Mouse (Mus musculus) heart, adult 18-20 months (tissue): ENCODE data around the gene Fam166a. TPM values are rescaled to one million over a fixed set of nuclear protein-coding genes. Genes with fewer than 3 reads are reported as not detected.
A peak's percentile ranks its signal among the peaks of the same experiment; 100 is the strongest.

Source experiments
- DNase-seq, 2 experiments: peaks; one replicate each; pipeline ENCODE4 v3.0.0; 2021 to 2022; ENCODE audit warnings: mixed read lengths in 1 of 2
- total RNA-seq, 2 experiments: library from RNA; stranded (reverse); gene quantifications; 2 replicates each; pipeline ENCODE4 v1.2.3; 2021

Fam166a gene
- total RNA-seq, 2 experiments from 2014 or later: not detected

DNA sequence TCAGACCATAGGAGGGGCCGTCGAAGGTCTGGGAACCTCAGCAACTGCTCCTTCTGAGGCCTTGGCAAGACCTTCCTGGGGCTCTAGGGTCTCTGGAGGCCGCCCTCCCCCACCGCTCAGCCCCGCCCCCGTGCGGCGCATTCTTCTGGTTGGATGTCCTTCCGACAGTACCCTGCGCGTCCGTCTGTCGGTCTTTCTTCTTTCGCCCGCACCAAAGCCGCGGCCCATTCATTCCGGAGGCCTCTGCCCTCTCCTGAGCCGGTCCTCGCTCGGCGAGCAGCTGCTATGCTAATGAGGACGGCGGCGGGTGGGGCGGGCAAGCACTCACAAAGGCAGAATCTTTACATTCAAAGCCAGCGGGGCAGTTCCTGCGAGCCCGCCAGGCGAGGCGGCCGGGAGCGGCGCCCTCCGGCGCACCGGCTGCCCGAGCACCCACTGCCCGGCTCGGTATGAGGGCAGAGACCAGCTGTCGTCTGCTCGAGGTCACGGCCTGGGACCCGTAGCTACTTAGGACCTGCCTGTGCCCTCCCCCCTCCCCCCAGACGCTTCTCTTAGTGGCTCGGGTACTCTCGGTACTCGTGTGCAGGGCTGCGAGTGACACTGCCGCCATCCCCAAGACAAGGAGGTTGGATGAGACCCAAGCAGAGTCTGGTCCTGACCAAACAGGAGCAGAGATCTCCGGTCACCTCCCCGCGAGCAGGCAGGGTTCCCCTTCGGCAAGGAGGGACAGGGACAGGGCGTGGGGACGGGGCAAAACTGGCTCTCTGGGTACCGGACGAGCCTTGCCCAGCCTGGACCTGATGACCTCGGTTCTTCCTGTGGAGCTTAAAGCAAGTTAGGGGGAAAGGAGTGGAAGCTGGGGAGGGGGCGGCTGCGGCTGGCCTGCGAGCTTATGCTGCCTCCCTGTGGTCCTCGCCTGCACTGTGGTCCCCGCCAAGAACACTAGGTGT is 32.6 kb upstream of the Fam166a start:
- DNase-seq: peak; percentile 48 to 61

DNA sequence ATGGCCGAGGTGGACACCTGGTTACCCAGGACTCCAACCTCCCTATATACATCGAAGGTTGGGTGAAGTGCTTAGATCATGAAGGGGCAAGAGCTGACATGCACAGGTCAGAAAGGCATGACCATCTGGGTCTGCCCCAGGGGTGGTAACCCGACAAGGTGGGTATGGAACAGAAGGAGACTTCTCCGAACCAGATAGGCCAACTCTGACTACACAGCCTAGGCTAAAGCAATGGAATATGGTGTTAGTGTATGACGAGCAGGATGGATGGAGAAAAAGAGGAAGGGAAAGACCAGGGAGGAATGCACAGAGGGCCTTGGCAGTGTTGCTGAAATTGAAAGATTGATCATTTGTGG is 32.0 kb upstream of the Fam166a start:
- no peak for DNase-seq

DNA sequence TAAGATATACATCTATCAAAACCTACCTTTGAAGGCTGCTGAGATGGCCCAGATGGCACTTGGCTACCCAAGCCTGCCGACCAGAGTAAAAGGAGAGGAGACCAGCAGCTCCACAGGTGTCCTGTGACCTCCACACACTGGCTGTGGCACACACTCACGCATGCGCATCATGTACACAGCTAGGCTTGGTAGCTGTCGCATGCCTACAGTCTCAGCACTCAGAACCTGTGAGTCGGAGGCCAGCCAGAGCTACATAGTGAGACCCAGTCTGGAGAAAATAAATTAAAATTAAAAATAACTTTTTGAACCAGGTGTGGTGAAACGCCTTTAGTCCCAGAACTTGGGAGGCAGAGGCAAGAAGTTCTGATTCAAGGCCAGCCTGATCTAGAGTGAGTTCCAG is 30.7 kb upstream of the Fam166a start:
- no peak for DNase-seq

DNA sequence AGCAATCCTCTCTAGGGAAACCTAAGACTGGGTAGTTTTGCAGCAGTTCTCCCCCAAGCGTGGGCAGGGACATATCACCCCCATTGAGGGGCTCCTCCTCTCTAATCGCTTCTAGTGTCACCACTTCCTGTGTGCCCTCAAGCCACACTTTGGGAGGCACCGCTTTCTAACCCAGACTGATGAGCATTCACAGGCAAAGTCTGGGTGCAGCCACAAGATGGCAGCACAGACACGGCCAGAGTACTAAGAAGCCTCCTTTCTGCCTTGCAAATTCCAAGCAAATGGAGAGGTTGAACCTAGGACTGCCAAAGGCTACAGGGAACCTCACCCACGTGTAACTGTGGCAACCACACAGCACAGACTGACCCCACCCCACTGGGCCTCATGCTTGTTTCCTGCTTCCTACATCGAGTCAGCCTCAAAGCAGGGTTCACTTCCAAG is 25.2 kb upstream of the Fam166a start:
- peak; percentile 88 to 90 for DNase-seq

DNA sequence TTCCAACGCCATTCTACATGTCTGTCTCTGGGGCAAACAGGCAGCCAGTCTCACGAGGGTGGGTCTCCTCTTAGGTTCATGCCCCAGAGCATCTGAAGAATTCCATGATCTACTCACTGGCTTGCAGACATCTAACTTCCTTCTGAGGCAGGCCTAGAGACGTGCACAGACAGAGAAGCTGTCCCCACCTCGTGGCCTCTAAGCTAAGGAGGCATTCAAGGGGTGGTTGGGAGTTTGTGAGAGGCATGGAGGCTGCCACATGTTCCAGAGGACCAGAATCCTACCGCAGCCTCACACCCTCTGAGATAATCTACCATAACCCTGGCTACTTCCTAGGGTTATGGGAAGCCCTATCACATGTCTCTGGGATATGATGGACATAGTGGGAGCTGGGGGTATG is 24.5 kb upstream of the Fam166a start:
- no peak for DNase-seq

DNA sequence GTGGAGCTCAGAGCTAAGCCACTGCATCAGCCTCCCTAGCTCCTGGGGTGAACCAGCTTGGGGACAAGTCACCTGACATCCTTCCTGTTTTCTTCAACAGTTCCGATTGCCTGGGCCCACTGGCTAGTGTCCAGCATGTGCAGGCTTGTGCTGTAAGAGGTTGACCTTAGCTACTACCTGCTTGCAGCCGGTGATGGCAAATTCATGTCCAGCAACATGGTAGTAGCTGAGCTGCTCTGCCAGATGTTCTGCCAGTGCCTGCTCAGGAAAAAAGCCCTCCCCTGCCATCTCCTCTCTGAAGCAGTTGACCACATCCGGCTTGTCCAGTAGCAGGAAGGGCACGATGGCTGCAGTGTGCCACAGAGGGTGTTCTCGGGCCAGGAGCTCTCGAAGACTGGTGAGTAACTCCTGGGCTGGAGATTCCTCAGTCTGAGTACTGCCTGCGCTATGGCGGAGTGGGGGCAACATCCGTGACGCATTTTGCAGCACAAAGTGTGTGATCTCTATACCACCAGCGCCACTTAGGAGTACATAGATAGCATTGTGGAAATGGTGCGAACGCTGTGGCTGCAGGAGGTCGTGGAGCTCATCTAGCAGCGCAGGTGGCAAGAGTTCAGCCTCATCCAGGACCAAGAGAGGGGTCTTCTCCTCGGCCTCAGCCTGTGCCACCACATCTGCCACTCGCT is 23.9 kb upstream of the Fam166a start:
- peak; percentile 44 to 49 for DNase-seq

DNA sequence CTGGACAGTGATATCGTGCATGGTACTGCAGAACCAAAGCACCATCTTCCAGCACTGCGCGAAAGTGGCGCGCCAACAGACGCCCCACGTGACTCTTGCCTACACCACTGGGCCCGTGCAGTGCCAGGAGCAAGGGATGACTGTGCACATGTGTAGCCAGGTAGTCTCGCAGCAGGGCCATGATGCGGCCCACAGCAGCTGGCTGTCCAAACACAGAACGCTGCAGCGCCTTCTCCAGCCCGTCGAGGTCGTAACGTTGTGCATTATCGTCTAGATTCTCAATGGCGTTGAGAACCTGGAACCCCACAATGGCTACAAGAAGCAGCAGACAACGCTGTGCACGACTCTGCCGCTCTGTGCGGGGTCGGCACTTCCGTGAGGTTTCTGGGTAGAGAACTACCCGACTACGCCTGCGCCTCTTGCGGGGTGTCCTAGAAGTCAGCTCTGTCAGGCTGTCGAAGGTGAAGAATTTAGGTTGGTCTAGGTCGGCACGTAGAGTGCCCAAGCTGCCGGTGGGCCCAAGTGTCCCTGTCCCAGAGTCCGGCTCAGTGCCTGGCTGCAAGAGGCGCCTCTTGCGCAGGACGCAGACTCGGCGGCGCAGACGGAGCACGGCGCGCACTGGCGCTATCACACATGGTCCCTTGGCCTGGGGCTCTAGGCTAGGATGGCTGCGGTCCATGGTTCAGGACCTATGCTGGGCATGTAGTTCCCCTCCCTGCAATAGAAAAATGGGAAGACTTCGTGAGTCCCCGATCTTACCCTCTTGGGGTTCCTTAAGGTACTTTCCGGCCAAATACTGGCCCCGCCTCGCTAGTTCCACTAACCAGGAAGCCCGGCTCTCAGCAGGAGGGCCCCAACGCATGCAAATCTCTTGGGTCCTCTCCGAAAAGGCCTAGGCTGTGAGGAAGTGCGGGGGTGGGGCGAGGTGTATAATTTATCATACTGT is 23.1 kb upstream of the Fam166a start:
- DNase-seq: peak; percentile 81 to 91

DNA sequence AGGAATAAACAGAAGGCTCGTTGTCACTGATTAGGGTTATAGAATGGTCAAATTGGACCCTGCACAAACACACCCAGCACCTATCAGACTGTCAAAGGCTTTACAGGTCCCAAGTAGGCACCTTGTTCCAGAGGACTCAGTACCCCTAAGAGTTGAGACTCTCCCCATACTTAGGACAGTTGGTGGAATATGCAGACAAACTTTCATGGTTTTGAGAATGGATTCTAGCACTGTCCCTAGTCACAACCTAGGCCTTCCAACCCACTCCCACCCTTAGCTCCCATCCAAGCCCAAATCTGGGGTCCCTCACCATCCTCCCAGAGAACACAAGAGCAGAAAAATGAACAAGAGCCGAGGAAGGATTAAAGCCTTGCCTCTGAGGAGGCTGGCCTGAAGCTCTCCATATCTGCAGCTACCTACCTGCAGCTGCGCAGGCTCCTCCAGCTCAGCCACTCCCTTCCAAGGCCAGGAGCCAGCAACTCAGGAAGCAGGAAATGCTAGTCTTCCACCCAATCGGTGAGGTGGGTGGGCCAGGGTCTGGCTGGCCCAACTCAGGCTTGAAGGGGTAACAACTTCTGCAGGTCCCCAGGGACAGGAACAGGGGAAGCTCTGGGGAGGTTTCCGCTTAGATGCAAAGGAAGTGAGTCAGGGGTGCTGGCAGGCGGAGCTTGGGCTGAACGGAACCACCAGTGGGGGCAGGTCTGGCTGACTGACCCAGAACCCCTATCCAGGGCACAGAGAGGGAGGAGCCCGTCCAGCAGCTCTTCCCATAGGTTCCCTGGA is 22.2 kb upstream of the Fam166a start, which contains the start of gene Tor4a:
Gene Tor4a (minus strand): TSS at position 715 of the 783 bp plus-strand sequence.
- peak; percentile 87 to 97 for DNase-seq

DNA sequence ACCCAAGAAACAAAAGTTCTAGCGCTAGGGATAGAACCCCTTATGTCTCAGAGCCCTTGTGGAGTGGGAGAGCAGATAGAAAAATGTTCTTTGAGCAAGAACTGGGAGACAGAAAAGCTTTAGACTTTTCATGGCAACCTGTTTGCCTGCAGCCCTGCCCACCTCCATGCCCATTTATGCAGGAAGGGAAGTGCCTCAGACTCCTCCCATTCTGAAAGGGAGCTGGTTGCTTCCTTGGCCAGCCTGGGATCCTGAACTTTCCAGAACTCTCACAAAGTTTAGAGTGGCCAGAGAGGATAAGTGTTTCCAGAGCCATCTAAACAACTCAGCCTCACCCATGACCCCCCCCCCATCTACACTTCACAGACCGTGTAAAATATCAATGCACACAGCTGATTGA is 21.4 kb upstream of the Fam166a start:
- peak in 1 of 2 experiments; percentile 48 for DNase-seq

DNA sequence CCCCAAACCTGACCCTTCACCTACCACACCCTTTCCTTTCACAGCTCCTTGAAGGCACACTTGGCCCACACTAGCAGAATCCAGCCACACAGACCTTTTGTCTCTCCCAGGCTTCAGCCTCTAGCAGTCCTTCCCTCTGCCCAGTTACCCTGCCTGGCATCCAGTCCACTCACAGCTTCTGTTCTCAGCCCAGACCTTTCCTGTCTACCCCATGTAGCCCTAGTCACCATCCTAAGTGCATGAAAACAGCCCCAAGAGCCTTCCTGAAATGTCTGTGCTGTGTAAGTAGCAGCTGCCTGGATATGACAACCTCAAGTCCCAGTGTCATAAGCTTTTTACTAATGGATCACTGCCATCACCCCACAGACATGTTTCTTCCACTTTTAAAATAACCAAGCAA is 20.6 kb upstream of the Fam166a start:
- peak in 1 of 2 experiments; percentile 19 for DNase-seq

DNA sequence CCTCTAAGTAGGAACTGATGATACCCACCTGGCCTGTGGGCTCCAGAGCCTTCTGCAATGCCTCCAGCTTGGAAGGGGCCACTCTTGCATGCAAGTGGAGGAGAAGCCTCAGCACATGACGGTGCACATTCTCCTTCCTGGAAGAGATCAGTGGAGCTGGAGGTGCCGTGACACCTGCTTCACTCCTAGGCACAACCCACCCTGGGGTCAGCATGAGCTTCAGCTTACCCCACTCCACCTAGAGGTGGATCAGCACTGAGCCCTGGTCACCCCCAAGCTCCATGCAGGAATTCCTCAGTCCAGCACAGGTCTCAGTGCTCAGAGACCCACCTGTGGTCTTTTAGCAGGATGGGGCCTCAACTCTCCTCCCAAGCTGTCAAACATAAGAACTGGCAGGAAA is 17.9 kb upstream of the Fam166a start:
- no peak for DNase-seq

DNA sequence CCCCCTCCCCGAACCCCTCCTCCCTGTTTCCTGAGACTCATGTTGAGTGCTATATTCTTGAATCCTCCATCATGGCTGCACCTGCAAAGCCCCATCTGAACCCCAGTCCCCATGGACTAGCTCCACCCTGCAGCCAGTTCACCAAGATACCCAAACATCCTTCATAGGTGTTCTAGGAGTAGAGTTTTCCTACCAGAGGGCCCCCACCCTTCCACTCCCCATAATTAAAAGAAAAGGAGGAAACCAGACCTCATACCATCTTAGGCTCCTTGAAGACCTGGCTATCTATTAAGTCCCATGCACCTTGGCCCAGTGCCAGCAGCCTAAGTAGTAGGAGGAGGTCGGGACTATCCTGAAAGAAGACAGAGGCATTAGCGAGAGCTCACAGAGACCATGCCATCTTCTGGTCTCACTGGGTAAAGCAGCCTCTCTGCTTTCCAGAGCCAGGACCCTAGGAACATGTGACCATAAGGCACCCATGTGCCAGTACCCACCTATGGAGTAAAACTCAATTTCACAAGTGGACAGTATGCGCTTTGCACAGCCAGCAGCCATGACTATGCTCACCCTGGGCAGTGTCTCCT is 14.8 kb upstream of the Fam166a start:
- DNase-seq: no peak

DNA sequence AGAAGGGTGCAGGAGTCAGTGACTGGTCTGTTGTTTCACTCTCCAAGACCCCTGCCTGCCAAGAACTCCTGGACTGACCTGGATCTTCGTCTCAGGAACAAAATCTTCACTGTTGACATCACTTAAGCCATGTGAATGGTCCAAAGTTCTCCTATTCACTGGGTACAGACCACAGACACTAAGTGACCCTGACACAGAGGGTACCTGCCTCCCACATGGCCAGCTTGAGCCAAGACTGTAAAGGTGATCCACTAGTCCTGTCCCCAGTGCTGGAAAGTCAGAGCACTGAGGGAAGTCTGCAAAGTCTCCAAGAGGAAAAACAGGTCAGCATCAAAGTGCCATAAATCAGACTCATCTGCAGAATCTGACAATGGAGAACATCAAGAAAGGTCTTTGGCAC is 11.0 kb upstream of the Fam166a start:
- no peak for DNase-seq

DNA sequence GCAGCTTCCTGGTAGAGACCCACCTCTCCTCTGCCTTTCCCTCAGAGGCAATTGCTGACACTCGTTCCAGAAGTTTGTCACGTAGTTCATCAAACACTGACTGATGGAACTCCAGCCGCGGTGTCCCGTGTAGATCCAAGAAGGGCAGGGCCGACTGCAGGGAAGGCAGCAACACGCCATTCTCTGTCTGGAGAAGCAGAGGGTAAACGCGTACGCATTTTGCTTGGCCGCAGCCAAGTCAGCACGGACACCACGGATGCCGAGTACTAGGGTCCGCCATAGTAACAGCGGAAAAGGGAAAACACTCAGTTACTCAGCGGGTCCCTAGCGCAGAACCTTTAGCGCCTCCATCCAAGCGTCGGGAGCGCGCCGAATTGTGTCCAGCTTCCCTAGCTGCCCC is 7.9 kb upstream of the Fam166a start:
- peak in 1 of 2 experiments; percentile 14 for DNase-seq

DNA sequence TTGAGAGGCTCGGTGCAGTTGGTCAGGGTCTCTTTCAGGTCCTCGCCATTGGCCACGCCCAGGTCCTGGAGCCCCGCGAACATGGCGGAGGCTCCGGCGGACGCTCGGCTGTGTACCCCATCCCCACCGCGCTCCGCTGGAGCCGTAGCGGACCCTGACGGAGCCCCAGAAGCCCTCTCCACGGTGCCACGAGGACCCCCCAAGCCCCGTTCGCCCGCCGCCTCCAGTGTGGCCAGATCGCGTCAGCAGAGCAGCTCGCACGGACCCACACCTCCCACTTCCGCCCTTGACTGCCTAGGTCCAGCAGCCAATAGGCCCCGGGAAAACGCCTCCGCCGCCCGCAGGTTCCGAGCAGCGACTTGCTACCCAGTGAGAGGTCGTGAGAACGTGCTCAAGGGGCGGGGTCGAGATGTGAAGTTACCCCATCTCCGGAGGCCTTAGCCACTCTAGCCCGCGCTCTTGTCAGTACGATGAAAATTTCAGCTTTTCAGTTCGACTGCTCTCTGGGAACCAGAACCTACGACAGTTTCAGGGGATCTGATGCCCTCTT is 7.3 kb upstream of the Fam166a start, which contains the start of gene Nelfb:
Gene Nelfb (minus strand): TSS at position 369 of the 550 bp plus-strand sequence.
- DNase-seq: peak; percentile 93 to 95

DNA sequence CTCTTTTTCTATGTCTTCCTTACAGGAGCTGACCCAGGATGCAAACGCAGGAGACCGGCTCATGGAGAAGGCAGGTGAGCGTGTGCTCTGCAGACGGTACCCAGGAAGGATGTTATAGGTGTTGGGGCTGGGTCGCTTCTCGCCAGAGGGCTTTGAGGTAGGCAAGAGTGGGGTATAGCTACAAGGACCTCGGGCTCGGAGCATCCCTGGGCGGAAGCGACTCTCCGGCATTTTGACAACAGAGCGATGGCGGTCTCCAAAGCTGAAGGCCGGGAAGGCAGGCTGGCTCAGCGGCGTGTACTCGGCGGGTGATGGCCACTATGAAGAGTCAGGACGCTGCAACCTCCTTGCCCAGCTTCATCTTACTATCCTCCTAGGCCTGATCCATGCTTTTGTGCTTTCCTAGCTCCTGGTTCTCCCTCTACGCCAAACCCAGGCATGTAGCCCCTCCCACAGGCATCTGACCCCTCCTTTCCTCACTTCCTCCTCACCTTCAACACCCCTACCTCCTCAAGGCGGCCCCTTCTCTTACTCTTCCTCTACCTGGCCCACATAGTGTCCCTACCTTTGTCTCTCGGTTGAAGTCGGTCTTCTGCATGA is 5.2 kb upstream of the Fam166a start:
- DNase-seq: no peak

DNA sequence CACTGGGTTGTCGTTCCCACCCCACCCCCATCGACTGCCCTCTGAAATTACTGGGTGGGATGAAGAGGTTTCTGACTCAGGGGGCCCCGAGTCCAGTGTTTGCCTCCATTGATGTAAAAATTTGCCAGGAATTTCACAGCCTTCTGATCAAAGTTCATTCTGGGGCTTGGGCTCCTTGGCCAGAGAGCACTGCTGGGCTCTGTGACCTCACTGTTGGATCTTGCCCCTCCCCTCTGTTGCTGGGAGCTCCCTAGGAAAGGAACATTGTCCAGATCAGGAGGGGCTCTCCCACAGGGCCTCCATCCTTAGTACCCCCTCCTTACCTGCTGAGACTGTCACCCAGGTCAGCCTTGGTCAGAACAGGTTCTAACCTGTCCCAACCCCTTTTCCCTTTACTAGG is 4.1 kb upstream of the Fam166a start, which contains the start of gene Stpg3:
Gene Stpg3 (minus strand): TSS at position 194 of the 400 bp plus-strand sequence.
- no peak for DNase-seq

DNA sequence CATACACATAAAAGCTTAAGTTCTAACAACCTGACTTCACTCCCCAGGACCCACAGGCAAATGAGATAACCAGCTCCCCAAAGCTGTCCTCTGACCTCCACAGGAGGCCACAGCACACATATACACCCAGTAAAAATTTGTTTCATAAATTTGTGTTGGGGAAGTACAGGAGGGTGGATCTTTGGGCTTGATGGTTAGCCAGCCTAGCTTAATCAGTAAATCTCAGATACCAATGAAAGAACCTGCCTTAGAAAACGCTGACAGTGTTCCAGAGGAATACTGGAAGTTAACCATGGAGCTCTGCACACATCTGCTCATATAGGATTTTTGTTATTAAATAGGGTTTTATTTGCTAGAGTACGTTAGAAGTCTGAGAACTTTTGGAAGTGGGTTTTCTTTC is 879 bp upstream of the Fam166a start:
- no peak for DNase-seq

DNA sequence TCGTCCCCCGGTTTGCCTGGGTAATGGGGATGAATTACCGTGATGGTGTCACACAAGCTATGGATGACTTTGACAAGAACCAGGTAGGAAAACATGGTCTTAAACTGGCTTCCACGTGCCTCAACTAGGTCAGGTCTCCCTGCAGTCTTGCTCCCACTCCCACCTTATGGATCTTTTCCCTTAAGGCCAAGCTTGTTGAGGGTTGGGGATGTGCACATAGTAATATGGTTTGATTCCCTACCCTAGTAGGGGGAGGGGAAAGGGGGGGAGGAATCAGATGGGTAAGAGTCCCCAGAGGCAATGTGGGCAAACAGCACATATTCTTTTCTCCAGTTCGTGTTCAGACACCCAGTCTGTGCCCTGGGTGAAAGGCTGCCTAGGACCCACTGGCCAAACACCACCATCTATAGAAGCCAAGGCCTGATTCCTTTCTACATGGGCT is 2.8 kb downstream of the Fam166a start:
- DNase-seq: no peak
